In the genomic region with DNA sequence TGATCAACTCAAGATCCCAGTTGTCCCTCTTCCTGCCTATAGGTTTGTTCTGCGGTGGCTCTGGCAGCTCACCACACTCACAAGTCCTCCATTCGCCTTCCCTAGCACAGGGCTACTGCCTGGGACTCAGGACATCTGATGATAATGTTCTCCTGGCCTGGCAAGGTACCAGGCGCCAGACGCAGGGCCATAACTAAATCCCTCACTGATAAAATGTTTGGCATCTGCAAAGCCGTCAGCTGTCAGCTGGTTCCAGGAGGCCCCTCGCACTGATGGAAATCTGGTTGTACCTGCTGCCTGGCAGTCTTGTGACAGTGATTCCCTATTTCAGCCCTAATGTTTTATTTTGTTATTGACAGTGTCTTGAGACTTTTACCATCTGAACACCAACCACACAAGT, we compare ENCODE assay signal across 19 mouse cellular contexts.
DNase-seq lines count a peak whose midpoint lies in the region; ATAC-seq and TF ChIP-seq lines count a peak whose summit lies in the region.
"Had no signal": no experiment of that assay in that cellular context is flagged by ENCODE, and none has a peak within 500 bp of the region (broad histone marks: within the 10 kb centered on the region; RNA-seq: fewer than 3 reads in every experiment).

No protein-coding gene starts in this region.

- H3K9ac ChIP-seq in forebrain, embryonic 15.5 days (replicated peaks) = no peak overlapping the region
- no peak overlapping the region for H3K9ac ChIP-seq in forebrain, embryonic 16.5 days (replicated peaks; ENCODE audit: low read depth, low read length)
- H3K9ac ChIP-seq in hindbrain, embryonic 11.5 days (ENCODE audit: low read depth, low read length) = no peak overlapping the region
- H3K9ac ChIP-seq in liver, postnatal 0 days (replicated peaks) = no peak overlapping the region
- H3K9ac ChIP-seq: limb, embryonic 13.5 days; liver, embryonic 15.5 days; midbrain, embryonic 15.5 days had no signal

- peak; percentile 25 to 34 for DNase-seq in layer of hippocampus, postnatal 10 days (ENCODE audit: low spot score in 2 of 2)
- no peak for DNase-seq in layer of hippocampus, adult 11-12 months (ENCODE audit: low spot score)
- peak; percentile 77 to 83 for DNase-seq in cerebellum, postnatal 10 days
- peak; percentile 55 for DNase-seq in heart, postnatal 4 days
- no peak for DNase-seq in hindbrain, embryonic 11.5 days (ENCODE audit: low spot score)
- no peak for DNase-seq in liver, postnatal 0 days
- DNase-seq: adrenal gland, adult 8-10 months; gastrocnemius, postnatal 14 days; kidney, adult 9 months; lung, postnatal 10 days; right cerebral cortex, adult 18-20 months; thymus, adult 2 months had no signal

- H3K36me3 ChIP-seq in forebrain, embryonic 15.5 days = no peaks in the 10 kb centered on the region
- H3K36me3 ChIP-seq in forebrain, embryonic 16.5 days (ENCODE audit: control insufficient read depth, insufficient read depth) = no peaks in the 10 kb centered on the region
- H3K36me3 ChIP-seq in hindbrain, embryonic 11.5 days (ENCODE audit: control insufficient read depth, insufficient read depth, low read length) = no peaks in the 10 kb centered on the region
- H3K36me3 ChIP-seq in liver, postnatal 0 days (replicated peaks; ENCODE audit: insufficient read depth, low read length) = no peaks in the 10 kb centered on the region
- H3K36me3 ChIP-seq: limb, embryonic 13.5 days; liver, embryonic 15.5 days; midbrain, embryonic 15.5 days had no signal

- 69% methylated on average over 6 of the region's 6 CpGs for WGBS in forebrain, embryonic 15.5 days
- WGBS in forebrain, embryonic 16.5 days = 62% methylated on average over 6 of the region's 6 CpGs
- 81% methylated on average over 6 of the region's 6 CpGs for WGBS in hindbrain, embryonic 11.5 days
- WGBS in liver, postnatal 0 days (ENCODE audit: insufficient replicate concordance) = 75% methylated on average over 6 of the region's 6 CpGs

- ATAC-seq in forebrain, embryonic 15.5 days (replicated peaks) = no peak
- ATAC-seq in forebrain, embryonic 16.5 days = no peak
- no peak for ATAC-seq in hindbrain, embryonic 11.5 days (ENCODE audit: low FRiP score)
- no peak for ATAC-seq in liver, postnatal 0 days
- ATAC-seq: midbrain, embryonic 15.5 days had no signal

- TF ChIP-seq CTCF in liver, postnatal 0 days (IDR thresholded peaks at IDR 0.05; ENCODE audit: low read depth) = no peak

- H3K4me3 ChIP-seq in forebrain, embryonic 15.5 days = no peak overlapping the region
- H3K4me3 ChIP-seq in forebrain, embryonic 16.5 days (replicated peaks; ENCODE audit: low read length) = no peak overlapping the region
- no peak overlapping the region for H3K4me3 ChIP-seq in hindbrain, embryonic 11.5 days (ENCODE audit: low read depth, low read length)
- H3K4me3 ChIP-seq in liver, postnatal 0 days (ENCODE audit: low read depth, low read length) = no peak overlapping the region
- H3K4me3 ChIP-seq: limb, embryonic 13.5 days; liver, embryonic 15.5 days; megakaryocyte, embryonic 14.5 days; midbrain, embryonic 15.5 days had no signal

- H3K27ac ChIP-seq in forebrain, embryonic 15.5 days (replicated peaks) = 0 out of 2 replicates have a peak overlapping the region, but pooled peaks have one; percentile 47
- no peak overlapping the region for H3K27ac ChIP-seq in forebrain, embryonic 16.5 days (ENCODE audit: low read length)
- no peak overlapping the region for H3K27ac ChIP-seq in hindbrain, embryonic 11.5 days (ENCODE audit: low read depth, low read length)
- H3K27ac ChIP-seq in liver, postnatal 0 days (ENCODE audit: low read depth) = no peak overlapping the region
- H3K27ac ChIP-seq: limb, embryonic 13.5 days; liver, embryonic 15.5 days; midbrain, embryonic 15.5 days had no signal

- no peaks in the 10 kb centered on the region for H3K27me3 ChIP-seq in forebrain, embryonic 15.5 days
- no peaks in the 10 kb centered on the region for H3K27me3 ChIP-seq in forebrain, embryonic 16.5 days (replicated peaks; ENCODE audit: control insufficient read depth, insufficient read depth, low read length)
- no peaks in the 10 kb centered on the region for H3K27me3 ChIP-seq in hindbrain, embryonic 11.5 days (ENCODE audit: control insufficient read depth, insufficient read depth, low read length)
- H3K27me3 ChIP-seq in liver, postnatal 0 days (ENCODE audit: insufficient read depth, low read length) = no peaks in the 10 kb centered on the region
- H3K27me3 ChIP-seq: CH12.LX; liver, embryonic 15.5 days; midbrain, embryonic 15.5 days had no signal

- H3K4me1 ChIP-seq in forebrain, embryonic 15.5 days = peaks cover 36% of the 10 kb centered on the region
- H3K4me1 ChIP-seq in forebrain, embryonic 16.5 days (replicated peaks; ENCODE audit: control insufficient read depth, insufficient read depth, low read length) = peaks cover 32% of the 10 kb centered on the region
- H3K4me1 ChIP-seq in hindbrain, embryonic 11.5 days (replicated peaks; ENCODE audit: control insufficient read depth, insufficient read depth, low read length) = no peaks in the 10 kb centered on the region
- no peaks in the 10 kb centered on the region for H3K4me1 ChIP-seq in liver, postnatal 0 days (ENCODE audit: insufficient read depth)
- H3K4me1 ChIP-seq: liver, embryonic 15.5 days; megakaryocyte, embryonic 14.5 days had no signal

- no peak overlapping the region for H3K4me2 ChIP-seq in forebrain, embryonic 15.5 days (replicated peaks)
- no peak overlapping the region for H3K4me2 ChIP-seq in forebrain, embryonic 16.5 days (ENCODE audit: low read length)
- H3K4me2 ChIP-seq in hindbrain, embryonic 11.5 days (replicated peaks; ENCODE audit: low read depth, low read length) = no peak overlapping the region
- H3K4me2 ChIP-seq in liver, postnatal 0 days (ENCODE audit: low read depth, low read length) = no peak overlapping the region
- H3K4me2 ChIP-seq: limb, embryonic 13.5 days; liver, embryonic 15.5 days; midbrain, embryonic 15.5 days had no signal

- H3K9me3 ChIP-seq in forebrain, embryonic 15.5 days = no peaks in the 10 kb centered on the region
- no peaks in the 10 kb centered on the region for H3K9me3 ChIP-seq in forebrain, embryonic 16.5 days (ENCODE audit: control insufficient read depth, low read length)
- H3K9me3 ChIP-seq in hindbrain, embryonic 11.5 days (ENCODE audit: control insufficient read depth, low read length) = no peaks in the 10 kb centered on the region
- no peaks in the 10 kb centered on the region for H3K9me3 ChIP-seq in liver, postnatal 0 days (ENCODE audit: low read length)
- H3K9me3 ChIP-seq: limb, embryonic 13.5 days; liver, embryonic 15.5 days; megakaryocyte, embryonic 14.5 days; midbrain, embryonic 15.5 days had no signal

- no peak for TF ChIP-seq EP300 in liver, postnatal 0 days (IDR thresholded peaks at IDR 0.05; ENCODE audit: low read depth)

Comparison
In these comparisons a context has a peak if more than half of its experiments do, and no peak if none do; other contexts are left out.
1. DNase-seq: peak in layer of hippocampus, postnatal 10 days (2 of 2), cerebellum, postnatal 10 days (2 of 2) and heart, postnatal 4 days (single experiment); none in layer of hippocampus, adult 11-12 months (single experiment), hindbrain, embryonic 11.5 days (single experiment) and liver, postnatal 0 days (single experiment).